Mouse (Mus musculus): ENCODE measurements around the gene Pi16. TPM values are rescaled to one million over a fixed set of nuclear protein-coding genes. Genes with fewer than 3 reads are reported as not detected.
"Not testable (repeated sequence)": the region's sequence is repeated elsewhere in the genome, so short reads cannot be mapped to it uniquely, and the experiment has no call there.

Gene Pi16
- total RNA-seq, 4 experiments from 2014 or later, result 17.9 to 22.9 (median 21.4) TPM

GRCm38 (mm10) chr17:29330221-29330620 lies 12.7 kb downstream of the Pi16 start:
- no peak for DNase-seq (ENCODE audit: low spot score)

GRCm38 (mm10) chr17:29330671-29331410 lies 13.4 kb downstream of the Pi16 start:
- DNase-seq (ENCODE audit: low spot score), result no peak

DNA sequence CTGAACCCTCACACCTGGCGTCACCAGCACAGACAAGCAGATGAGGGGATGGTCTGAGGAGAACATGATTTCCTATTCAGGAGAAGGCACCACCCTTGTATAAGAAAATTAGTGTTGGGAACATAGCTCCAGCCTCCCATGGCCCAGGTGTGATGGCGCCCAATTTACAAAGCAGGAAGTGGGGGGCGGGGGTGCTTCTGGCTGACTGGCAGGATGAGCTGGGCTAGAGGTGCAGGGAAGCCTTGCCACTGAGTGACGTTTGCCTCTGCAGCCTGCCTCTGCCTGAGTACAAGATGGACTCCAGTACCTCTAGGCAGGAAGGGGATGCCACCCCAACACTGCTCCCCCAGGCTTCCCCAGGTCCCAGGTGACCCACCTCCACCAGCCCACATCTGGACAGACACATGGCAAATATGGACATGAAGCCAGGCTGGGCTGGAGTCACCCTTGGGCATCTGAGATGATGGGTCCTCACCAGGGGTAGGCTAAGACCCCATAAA lies 14.8 kb downstream of the Pi16 start:
- no peak for DNase-seq (ENCODE audit: low spot score)

GRCm38 (mm10) chr17:29336266-29336990 lies 18.9 kb downstream of the Pi16 start:
- no peak for DNase-seq (ENCODE audit: low spot score)

- no peak for DNase-seq (ENCODE audit: low spot score)
Observed at GRCm38 (mm10) chr17:29337979-29338823, 20.7 kb downstream of the Pi16 start.

DNA sequence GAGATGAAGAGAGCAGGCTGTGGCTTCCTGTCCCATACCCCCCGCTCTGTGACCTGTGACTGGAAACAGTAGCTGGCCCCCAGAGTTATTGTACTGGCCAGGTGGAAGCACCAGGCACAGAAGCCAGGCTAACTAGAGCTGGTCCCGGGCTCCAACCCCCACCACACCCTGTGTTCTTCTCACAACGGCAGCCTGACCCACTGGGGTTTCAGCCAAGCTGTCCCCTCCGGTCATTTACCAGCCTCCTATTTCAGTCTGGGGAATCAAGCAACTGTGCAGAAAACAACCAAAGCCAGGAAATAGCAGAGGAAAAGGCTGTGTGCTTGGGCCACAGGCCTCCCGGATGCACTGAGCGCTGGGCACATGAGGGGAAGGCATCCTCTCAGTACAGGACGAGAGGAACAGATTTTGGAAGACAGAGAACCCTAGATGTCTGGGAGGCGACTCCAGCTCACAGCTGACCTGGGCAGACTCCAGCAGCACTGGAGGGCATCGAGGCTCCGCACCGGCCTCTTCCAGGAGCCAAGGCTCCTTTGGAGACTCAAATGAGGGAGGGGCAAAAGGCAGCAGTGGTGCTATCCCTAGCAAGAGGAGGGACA lies 21.8 kb downstream of the Pi16 start:
- no peak for DNase-seq (ENCODE audit: low spot score)

GRCm38 (mm10) chr17:29340406-29341261 lies 23.2 kb downstream of the Pi16 start:
- DNase-seq (ENCODE audit: low spot score), result no peak

DNA sequence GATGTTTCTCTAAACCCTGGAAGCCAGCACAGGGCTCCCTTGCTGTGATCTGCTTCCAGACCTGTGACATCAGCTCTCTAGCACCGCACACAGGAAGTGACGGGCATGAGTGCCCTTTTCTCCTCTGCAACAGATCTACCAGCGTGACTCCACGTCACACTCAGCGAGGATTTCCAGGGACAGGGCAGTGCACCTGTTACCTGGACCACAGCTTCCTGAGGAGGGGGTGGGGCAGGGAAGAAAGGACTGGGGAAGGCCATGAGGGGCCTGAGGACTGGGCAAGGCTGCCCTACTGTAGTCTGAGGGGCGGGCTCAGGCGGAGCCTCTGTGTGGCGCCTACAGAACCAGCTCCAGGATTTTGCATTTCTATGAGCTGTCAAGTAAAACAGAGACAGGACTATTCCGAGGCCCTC lies 24.1 kb downstream of the Pi16 start:
- no peak for DNase-seq (ENCODE audit: low spot score)

DNA sequence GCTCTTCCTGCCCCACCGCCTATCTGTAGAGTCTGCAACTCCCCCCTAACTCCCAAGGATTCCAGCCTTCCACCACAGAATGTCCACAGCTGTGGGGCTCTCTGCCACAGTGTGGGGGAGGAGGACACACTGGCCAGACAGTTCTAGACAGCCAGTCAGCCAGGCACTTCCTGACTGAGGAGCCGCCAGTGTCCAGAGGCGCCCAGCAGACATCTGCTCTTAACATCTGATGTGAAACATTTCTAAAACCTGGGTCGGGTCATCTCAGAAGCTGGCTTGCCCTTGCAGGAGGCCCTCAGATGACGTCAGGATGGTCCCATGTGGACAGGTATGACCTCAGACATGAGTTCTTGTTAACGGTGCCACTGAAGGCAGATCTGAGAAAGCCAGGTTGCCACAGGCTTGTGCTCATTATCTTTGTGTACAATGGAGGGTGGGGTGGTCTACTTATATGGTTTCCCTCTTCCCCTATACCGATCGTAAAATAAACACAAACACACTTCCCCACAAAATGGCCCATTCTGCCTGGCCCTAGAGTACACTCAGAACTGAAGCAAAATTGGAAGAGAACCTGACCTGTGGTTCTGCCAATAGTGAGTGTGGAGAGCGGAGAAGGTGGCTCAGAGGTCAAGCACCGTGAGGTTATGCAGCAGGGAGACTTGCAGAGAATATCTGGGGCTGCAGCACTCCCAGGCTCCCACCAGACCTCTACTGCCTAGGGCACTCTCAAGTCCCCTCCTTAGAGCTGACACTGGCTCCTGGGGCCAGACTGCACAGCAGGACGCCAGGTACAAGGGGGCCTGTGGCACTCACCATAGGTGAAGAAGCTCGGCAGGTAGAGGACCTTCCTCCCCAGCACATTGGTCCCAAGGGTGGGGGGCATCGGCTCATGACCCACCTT lies 24.8 kb downstream of the Pi16 start:
- peak; percentile 76 for DNase-seq (ENCODE audit: low spot score)

DNA sequence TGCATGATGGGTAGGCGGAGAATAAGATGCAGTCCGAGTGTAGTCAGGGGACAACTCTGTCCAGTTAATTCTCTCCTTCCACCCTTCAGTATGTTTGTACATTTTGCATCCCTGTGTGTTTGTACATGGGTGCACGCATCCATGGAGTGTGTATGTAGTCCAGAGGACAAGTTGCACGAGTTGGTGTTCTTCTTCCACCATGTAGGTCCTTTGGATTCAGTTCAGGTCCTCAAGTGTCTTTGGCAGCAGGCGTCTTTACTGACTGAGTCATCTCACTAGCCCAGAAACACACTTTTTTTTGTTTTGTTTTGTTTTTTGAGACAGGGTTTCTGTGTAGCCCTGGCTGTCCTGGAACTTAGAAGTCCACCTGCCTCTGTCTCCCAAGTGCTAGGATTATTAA lies 25.8 kb downstream of the Pi16 start:
- DNase-seq (ENCODE audit: low spot score), result no peak

GRCm38 (mm10) chr17:29345272-29345671 lies 27.8 kb downstream of the Pi16 start:
- no peak for DNase-seq (ENCODE audit: low spot score)

DNA sequence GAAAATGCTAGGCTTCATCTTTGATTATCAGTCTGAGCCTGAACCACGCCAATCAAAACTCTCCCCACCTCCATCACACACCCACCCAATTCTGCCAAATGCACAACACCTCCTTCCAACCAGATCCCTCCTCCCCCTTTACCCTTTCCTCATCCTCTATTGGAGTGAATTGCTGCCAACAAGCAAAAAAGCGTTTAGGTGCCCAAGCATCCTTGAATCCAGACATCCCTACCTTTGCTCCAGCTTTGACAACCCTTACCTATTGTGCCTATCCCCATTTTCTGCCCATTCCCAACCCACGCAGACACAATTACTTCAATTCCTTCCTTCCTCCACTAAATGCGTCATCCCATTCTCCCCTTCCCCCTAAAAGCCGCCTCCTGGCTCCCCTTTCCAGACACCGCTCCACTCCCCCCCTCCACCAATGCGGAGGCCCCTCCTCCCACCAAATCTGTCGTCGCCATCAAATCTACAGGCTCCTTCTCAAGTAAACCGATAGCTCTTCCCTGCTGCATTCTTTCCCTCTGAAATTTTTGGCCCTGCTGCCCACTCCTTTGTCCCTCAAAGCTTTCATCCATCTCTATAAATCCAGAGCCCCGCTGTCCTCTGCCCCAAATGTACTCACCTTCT lies 29.1 kb downstream of the Pi16 start:
- no peak for DNase-seq (ENCODE audit: low spot score)

- DNase-seq (ENCODE audit: low spot score), result no peak
Observed at GRCm38 (mm10) chr17:29347126-29347644, 29.7 kb downstream of the Pi16 start.

- DNase-seq (ENCODE audit: low spot score), result peak; percentile 97
Observed at GRCm38 (mm10) chr17:29347645-29348256, 30.3 kb downstream of the Pi16 start, which contains the start of gene Mtch1. TSS of gene Mtch1 (minus strand) at chr17:29347934.

- DNase-seq (ENCODE audit: low spot score), result no peak
Observed at GRCm38 (mm10) chr17:29348996-29349395, 31.5 kb downstream of the Pi16 start.

- not testable (repeated sequence) for DNase-seq (ENCODE audit: low spot score)
Observed at GRCm38 (mm10) chr17:29351056-29351455, 33.6 kb downstream of the Pi16 start.

DNA sequence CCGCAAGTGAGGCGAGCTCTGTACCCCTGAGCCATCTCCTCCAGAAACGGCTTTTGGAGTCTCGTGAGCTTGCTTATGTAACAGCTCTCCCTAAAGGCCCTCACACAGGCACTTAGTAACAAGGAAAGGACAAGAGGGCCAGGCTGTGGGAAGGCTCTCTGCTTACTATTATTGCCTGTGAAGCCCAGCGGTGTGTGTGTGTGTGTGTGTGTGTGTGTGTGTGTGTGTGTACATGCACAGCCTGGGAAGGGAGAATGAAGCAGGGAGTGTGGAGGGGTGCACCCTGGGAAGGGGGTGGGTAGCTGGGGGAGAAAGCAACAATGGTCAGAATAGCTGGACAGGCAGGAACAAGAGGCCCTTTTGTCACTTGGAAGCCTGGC lies 38.0 kb downstream of the Pi16 start:
- DNase-seq (ENCODE audit: low spot score), result no peak

GRCm38 (mm10) chr17:29355841-29356478 lies 38.5 kb downstream of the Pi16 start:
- peak; percentile 70 for DNase-seq (ENCODE audit: low spot score)

Data from heart, adult 8-10 months (tissue).